ENCODE assay signal across 8 mouse cellular contexts in genomic region chr14:104610378-104610777, GRCm38 (mm10).
A peak's percentile ranks its signal among the peaks of the same experiment; 100 is the strongest.
DNase-seq lines count a peak whose midpoint lies in the region.
"Had no signal": no experiment of that assay in that cellular context is flagged by ENCODE, and none has a peak within 500 bp of the region (broad histone marks: within the 10 kb centered on the region; RNA-seq: fewer than 3 reads in every experiment).

No protein-coding gene starts in this region.

- no peaks in the 10 kb centered on the region for H3K9me3 ChIP-seq in limb, embryonic 10.5 days (replicated peaks)
- H3K9me3 ChIP-seq: lung, embryonic 15.5 days had no signal

- no peak overlapping the region for H3K4me3 ChIP-seq in limb, embryonic 10.5 days
- H3K4me3 ChIP-seq: lung, embryonic 15.5 days had no signal

- no peaks in the 10 kb centered on the region for H3K36me3 ChIP-seq in limb, embryonic 10.5 days
- H3K36me3 ChIP-seq: lung, embryonic 15.5 days had no signal

- WGBS in limb, embryonic 10.5 days: 77% methylated on average over 4 of the region's 4 CpGs

- no peaks in the 10 kb centered on the region for H3K27me3 ChIP-seq in limb, embryonic 10.5 days (ENCODE audit: low read depth, poor library complexity, severe bottlenecking)
- H3K27me3 ChIP-seq: lung, embryonic 15.5 days had no signal

- H3K4me1 ChIP-seq in limb, embryonic 10.5 days: no peaks in the 10 kb centered on the region
- H3K4me1 ChIP-seq: lung, embryonic 15.5 days had no signal

- peak; percentile 24 for DNase-seq in kidney, postnatal 10 days
- DNase-seq in kidney, adult 11 months: no peak
- DNase-seq in 3T3-L1 (ENCODE audit: low read depth, low spot score): peak; percentile 2
- DNase-seq in 416B (ENCODE audit: low read depth): peak; percentile 9
- DNase-seq in gastrocnemius, adult 18-20 months (ENCODE audit: low spot score): peak; percentile 67
- DNase-seq in limb, embryonic 10.5 days (ENCODE audit: low spot score): no peak
- no peak for DNase-seq in spleen, adult 12 weeks (ENCODE audit: low spot score)

- no peak overlapping the region for H3K27ac ChIP-seq in limb, embryonic 10.5 days
- H3K27ac ChIP-seq: lung, embryonic 15.5 days had no signal

Comparison
In these comparisons a context has a peak if more than half of its experiments do, and no peak if none do; other contexts are left out.
1. DNase-seq: peak in kidney, postnatal 10 days (single experiment), 3T3-L1 (single experiment), 416B (single experiment) and gastrocnemius, adult 18-20 months (single experiment); none in kidney, adult 11 months (single experiment), limb, embryonic 10.5 days (single experiment) and spleen, adult 12 weeks (single experiment).